Mouse (Mus musculus) ZHBTc4 (cell line): ENCODE measurements at regions not wholly inside any gene's neighbourhood (a gene's known extent, or its start where the extent isn't known, plus 50 kb on each side); places are given as distances from the start of the nearest gene placed in this dataset.
"Not testable (repeated sequence)": the region's sequence is repeated elsewhere in the genome, so short reads cannot be mapped to it uniquely, and the experiment has no call there.

ENCODE experiments used
- DNase-seq: peaks from one replicate; pipeline ENCODE4 v3.0.0-alpha.2; 2011; ENCODE audit warnings: low read depth, low spot score

DNA sequence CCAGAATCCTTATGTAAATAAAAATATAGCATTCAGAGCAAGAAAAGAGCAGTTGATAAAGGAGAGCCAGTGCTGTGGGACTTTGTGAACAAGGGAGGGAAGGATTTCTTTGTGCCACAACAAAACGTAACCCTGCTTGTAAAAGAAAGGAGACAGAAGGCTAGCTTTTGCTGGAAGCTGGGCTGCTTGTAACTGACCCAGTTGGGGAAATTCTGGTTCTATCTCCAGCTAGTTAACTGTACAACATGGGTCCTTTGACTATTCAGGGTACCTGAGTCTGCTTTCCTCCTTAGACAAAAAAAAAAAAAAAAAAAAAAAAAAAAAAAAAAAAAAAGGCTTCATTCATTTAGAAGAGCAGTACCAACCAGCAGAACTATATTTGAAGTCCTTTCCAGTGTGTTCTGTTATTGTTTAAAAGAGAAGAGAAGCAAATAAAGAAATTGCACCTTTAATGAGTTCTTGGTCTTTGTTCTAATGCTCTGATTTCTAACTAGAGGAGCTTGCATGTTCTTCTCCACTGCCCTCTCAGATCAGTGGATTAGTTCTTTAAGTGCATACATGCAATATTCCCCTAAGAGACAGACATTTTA is 345.8 kb upstream of the Pou3f2 start:
- peak; percentile 37 for DNase-seq

DNA sequence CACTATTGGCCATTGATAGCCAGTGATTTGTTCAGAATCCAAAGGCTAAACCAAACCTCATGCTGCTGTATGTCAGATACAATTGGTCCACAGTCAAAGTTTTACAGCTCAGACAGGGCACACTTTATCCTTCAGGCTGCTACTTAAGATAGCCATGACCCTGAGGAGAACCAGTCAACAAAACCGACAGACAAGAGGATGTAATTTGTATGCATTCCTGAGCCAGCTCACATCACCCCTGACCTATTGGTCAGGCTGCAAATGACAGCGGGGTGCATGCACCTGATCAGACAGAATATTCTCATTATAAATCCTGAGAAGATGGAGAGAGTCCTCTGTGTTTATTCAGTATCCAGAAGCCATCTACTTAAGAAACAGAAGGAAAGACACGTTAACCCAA is 315.5 kb upstream of the Pou3f2 start:
- DNase-seq = no peak

DNA sequence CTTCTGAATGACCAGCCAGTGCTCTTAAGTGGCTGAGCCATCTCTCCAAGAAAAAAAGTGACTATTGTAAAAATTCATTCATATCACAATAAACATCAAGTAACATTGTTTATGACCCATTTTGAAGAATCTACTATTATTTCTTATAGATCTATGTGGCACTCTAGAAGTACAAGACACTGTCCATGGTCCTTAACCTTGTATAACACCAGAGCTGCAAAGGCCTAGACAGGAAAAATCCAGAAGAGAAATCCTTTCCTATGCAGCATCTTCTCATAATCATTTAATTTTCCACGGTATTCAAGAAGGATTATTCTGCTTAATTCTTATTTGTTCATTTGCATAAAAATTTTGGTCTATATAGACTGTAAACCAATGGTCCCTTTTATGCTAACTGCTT is 304.7 kb upstream of the Pou3f2 start:
- no peak for DNase-seq

DNA sequence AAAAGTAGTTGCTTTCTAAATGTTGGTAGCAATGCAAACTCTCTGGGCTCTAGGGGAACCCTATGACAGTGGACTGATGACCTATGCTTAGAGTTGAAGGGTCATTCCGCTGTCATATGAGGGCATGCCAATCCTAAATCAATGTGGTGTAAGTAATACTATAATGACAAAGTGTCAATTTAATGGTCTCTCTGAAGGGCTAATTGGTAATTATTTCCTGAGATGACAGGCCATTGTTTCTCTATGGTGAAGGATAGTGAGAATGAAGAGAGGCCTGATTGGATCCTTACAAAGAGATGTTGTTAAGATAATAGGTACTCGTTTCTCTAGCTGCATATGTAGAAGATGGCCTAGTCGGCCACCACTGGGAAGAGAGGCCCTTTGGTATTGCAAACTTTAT is 299.7 kb upstream of the Pou3f2 start:
- no peak for DNase-seq

DNA sequence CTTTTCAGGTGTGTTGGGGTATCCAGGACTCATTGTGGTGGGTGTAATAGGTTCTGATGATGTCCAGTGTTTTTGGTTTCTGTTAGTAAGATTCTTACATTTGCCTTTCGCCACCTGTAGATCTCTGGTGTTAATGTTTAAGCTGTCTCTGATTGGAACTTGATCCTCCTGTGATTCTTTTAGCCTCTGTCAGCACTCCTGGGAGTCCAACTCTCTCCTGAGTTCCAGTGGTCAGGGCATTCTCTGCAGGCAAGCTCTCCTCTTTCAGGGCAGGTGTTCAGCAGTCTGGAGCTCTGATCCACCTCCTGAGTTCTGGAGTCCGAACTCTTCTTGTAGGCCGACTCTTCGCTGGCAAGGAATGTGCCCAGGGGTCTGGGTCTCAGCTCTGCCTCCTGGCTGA is 274.9 kb upstream of the Pou3f2 start:
- DNase-seq = not testable (repeated sequence)
